Mouse (Mus musculus): Measurements from ENCODE around the gene Cyp2c37.
"Not testable (repeated sequence)": the region's sequence is repeated elsewhere in the genome, so short reads cannot be mapped to it uniquely, and the experiment has no call there.

Gene Cyp2c37

DNA sequence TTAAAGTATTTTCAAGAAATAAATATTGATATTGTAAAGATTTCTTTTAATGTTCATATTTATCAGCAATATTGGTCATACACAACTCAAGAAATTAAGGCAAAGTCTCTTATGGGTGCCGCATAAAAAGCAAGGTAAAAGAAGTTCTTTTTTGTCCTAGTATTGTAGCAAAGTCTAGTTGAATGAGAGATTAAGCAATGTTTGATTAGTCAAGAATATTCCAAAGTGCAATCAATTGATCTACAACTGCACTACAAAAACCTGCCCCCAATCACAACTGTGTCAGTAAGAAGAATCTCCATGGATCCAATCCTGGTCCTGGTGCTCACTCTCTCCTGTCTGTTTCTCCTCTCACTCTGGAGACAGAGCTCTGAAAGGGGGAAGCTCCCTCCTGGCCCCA lies at the start of gene Cyp2c37:
TSS of gene Cyp2c37 (plus strand) at position 285 of the 400 bp plus-strand sequence.
- DNase-seq (ENCODE audit: low spot score in 2 of 2) = not testable (repeated sequence)

DNA sequence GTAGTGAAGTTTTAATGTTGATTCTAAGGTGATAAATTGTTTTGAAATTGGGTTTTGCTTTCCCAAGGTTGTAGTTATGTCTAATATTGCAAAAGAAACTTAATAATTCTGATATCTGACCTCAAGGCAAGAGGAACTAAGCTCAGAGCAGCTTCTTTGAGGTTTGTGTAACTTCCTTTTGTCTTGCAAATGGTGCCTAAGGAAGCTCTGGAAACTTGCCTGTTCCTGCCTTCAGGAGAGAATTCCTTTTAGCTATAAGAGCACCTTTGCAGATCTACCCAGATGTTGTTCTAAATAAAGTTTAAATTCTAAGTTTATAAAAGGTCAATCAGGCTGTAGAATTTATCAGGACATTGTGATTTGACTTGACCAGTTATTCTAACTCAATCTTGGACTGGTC lies 31.4 kb upstream of the Cyp2c37 start:
- not testable (repeated sequence) for DNase-seq (ENCODE audit: low spot score in 2 of 2)

DNA sequence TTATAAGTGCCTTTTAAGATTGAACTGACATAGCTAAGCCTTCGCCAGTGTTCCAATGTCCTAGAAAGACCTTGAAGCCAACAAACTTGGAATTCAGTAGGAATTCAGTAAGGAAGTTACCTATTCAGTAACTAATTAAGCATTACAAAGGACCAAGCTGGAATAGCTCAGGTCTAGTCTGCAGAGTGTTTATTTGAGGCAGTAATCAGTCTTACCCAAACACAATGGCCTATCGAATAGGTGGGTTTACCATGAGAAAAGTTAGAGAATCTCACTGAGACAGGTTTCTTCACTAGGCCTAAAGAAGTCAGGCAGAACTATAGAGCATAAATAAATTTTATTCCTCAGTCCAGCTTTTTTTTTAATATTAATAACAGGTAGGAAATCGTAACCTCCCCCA lies 21.1 kb upstream of the Cyp2c37 start:
- DNase-seq (ENCODE audit: low spot score in 2 of 2) = not testable (repeated sequence)

DNA sequence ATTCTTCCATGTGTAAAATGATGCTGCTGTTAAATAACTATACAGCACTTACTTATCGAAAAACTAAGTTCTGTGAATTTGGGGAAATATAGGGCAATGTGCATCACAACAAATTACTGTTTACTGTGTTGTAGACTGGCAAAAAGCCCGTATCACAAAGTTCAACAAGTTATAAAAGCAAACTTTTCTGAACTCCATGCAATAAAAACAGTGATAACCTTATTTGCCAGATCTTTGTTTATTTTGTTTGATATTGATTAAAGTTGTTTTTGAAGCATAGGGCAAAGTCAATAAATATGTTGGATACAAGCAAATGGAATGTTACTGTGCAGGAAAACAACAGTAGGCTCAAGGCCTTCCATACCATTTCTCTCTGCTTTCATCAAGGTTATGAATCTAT lies 2.8 kb upstream of the Cyp2c37 start:
- no peak for DNase-seq (ENCODE audit: low spot score in 2 of 2)
